Mouse (Mus musculus): ENCODE results near the gene Rbm14. TPM values are rescaled to one million over a fixed set of nuclear protein-coding genes. Genes with fewer than 3 reads are reported as not detected.

The Rbm14 gene
- 20.5 TPM for polyA plus RNA-seq (2015; fragmentation: Illumina TruSeq; extraction: RNeasy Lipid Tissue Mini Kit (QIAGEN cat#74804); ENCODE audit: insufficient read depth, low replicate concordance)

DNA sequence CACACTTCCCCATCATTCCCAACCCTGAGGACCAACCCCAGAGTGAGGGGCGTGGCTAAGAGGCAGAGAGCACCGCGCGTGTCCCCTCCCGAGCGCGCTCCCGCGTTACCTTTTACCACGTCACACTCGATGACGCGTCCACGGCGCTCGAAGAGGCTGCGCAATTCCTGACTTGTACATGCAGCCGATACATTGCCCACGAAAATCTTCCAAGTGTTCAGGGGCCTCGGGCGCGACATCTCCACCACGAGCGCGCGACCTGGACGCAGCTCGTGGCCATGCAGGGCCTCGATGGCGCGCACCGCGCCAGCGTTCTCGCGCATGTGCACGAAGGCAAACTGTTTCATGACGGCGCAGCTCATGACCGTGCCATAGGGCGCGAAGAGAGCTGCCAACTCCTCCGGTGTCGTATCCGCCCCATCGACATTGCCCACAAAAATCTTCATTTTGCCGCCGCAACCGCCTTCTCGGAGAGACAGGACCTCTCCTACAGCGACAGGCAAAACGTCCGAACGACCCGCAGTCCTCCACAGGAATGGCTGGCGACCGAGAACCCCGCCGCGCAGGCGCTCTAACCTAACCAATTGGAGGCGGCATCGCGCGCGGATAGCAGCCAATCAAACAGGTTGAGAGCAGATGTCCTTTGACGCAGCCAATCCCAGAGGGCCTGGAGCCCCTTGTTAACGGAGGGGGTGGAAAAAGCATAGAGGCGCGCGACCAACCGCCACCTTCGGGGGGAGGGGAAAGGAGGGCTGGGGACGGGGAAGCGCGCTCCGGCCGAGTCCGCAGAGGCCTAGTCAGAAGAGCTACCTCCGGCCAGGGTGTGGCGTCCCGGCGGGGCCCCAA, at the start of gene Rbm14, which contains the start of gene Gm21992:
Gene Rbm14 (minus strand): TSS at position 572 of the 846 bp plus-strand sequence.
Gene Gm21992 (minus strand): TSS at position 550 of the 846 bp plus-strand sequence.

DNA sequence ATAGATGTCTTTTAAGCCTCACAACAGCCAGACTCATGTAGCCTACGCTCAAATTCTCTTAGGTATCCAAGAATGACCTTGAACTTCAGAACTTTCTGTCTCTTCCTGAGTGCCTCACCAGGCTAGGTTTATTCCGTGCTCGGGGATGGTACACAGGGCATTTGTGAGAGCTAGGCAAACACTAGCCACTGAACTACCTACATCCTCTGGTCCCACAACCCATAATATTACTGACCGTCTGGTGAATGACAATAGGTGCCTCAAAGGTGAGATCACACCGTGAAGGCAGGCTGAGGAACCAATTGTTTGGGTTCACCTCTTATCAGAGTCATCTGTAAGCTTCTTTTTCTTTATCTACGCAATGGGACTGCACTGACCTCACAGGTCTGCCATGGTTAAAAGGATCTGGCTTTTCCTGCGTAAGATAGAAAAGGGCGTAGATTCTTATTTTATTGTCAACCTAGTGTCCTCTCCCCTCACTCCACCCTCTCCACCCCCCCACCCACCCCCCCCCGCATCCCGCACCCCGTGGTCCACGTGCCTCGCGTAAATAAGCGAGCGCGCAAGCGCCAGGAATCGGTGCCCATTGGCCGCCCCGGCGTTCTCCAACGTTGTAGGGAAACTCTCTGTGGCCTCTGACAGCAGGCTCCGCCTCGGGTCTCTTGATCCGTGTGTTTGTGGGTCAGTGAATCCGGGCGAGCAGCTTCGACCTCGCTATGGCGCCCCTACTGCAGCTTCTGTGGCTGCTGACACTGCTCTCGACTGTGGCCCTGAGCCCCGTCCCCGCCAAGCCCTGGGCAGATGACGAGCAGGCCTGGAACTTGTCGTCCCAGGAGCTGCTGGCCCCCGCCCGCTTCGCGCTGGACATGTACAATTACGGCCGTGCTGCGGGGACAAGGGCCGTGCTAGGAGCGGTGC, 43.4 kb upstream of the Rbm14 start, which contains the start of gene Ctsf:
Gene Ctsf (plus strand): TSS at position 579 of the 918 bp plus-strand sequence.

DNA sequence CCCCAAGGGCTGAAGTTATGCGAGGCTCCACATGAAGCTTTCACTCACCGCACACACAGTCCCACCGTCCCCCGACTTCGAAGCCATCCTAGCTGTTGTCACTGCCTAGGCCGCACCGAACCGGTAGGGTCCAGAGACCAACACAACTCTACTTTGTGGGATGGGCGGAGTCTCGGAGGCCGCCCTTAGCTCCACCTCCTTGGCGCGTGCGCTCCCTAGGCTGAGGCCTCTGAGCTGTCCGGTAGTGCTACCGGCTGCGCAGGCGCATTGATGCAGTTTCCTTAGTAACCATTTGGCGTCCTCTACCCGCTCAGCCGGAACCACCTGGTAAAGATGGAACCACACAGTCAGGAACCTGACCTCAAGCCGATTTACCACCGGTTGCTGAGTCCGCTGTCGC, 27.7 kb upstream of the Rbm14 start, which contains the start of the genes Ccs and Ccdc87:
Gene Ccs (minus strand): TSS at position 184 of the 400 bp plus-strand sequence.
Gene Ccdc87 (plus strand): TSS at position 218 of the 400 bp plus-strand sequence.

DNA sequence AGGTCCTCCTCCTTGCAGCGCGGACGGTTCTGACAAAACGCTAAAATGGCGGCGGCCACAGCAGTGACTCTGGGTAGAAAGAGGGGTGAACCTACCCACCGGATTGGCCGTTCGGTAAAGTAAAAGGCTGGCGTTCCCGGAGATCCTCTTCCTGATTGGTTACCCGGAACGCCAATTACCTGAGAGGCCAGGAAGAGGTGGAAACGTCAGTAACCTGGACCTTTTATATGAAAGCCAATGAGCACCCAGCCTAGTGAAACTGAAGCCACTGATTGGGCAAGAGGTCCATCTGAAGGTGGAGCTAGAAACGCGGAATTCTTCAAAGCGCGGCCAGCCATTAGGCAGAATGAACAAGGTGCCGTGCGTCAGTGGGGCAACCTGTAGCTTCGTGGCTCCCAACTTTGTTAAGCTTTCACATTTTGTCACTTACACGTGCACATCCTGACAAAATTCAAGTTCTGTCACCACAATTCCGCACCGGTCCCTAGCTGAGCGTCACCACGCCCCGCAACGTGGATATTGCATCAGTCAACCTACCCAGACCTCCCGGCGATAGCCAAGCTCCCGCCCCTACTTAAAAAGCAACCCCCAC, 17.5 kb downstream of the Rbm14 start, which contains the start of gene Rbm4:
Gene Rbm4 (minus strand): TSS at position 71 of the 592 bp plus-strand sequence.

DNA sequence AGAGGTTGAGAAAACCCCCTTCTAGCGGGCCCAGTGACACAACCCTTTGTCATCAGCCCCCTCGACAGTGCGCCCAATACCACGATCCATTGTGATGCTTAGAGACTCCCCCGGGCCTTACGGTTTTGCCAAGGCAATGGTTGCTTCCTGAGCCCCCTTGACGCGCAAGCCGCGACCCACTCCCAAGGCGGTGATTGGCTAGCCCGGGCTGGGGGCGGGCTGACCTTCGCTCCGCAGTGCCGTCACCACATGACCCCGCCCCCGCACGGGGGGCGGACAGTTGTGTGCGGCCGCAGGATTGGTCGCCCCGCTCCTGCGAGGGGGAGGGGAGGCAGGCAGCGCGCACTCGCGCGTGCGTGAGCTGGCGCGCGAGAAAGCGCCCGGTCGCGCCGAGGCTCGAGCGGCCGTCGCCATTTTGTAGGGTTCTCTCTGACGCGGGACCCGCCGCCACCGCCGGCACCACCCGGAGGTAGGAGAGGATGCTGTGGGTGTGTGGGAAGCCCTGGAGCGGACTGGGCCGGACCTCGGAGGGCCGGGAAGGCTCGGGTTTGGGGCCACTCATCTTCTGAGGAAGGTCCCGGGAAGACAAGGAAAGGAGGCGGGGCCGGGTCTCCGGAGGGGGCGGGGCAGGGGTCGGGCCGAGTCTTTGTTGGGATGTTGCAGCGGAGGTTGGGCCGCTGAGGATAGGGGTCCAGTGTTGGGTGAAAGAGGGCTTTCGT, 55.1 kb downstream of the Rbm14 start, which contains the start of gene Rbm4b:
Gene Rbm4b (plus strand): TSS at position 305 of the 719 bp plus-strand sequence.

Other genes starting within 250 kb of the Rbm14 start
- gene Lrfn4, start 196.0 kb downstream of the Rbm14 start, polyA plus RNA-seq (2015; fragmentation: Illumina TruSeq; extraction: RNeasy Lipid Tissue Mini Kit (QIAGEN cat#74804); ENCODE audit: insufficient read depth, low replicate concordance) = 0.07 TPM
- 27.0 TPM for gene Rce1, start 186.0 kb downstream of the Rbm14 start, polyA plus RNA-seq (2015; fragmentation: Illumina TruSeq; extraction: RNeasy Lipid Tissue Mini Kit (QIAGEN cat#74804); ENCODE audit: insufficient read depth, low replicate concordance)
- not detected for gene Gm960, start 113.0 kb downstream of the Rbm14 start, polyA plus RNA-seq (2015; fragmentation: Illumina TruSeq; extraction: RNeasy Lipid Tissue Mini Kit (QIAGEN cat#74804); ENCODE audit: insufficient read depth, low replicate concordance)
- 0.07 TPM for gene Sptbn2, start 100.5 kb downstream of the Rbm14 start, polyA plus RNA-seq (2015; fragmentation: Illumina TruSeq; extraction: RNeasy Lipid Tissue Mini Kit (QIAGEN cat#74804); ENCODE audit: insufficient read depth, low replicate concordance)
- gene Rbm4b, start 55.1 kb downstream of the Rbm14 start, polyA plus RNA-seq (2015; fragmentation: Illumina TruSeq; extraction: RNeasy Lipid Tissue Mini Kit (QIAGEN cat#74804); ENCODE audit: insufficient read depth, low replicate concordance) = 22.5 TPM
- gene Rbm4, start 17.7 kb downstream of the Rbm14 start, polyA plus RNA-seq (2015; fragmentation: Illumina TruSeq; extraction: RNeasy Lipid Tissue Mini Kit (QIAGEN cat#74804); ENCODE audit: insufficient read depth, low replicate concordance) = 37.4 TPM
- gene Gm21992, start within 50 bp of the Rbm14 start, polyA plus RNA-seq (2015; fragmentation: Illumina TruSeq; extraction: RNeasy Lipid Tissue Mini Kit (QIAGEN cat#74804); ENCODE audit: insufficient read depth, low replicate concordance) = 33.4 TPM
- 16.5 TPM for gene Ccs, start 27.7 kb upstream of the Rbm14 start, polyA plus RNA-seq (2015; fragmentation: Illumina TruSeq; extraction: RNeasy Lipid Tissue Mini Kit (QIAGEN cat#74804); ENCODE audit: insufficient read depth, low replicate concordance)
- gene Ccdc87, start 27.7 kb upstream of the Rbm14 start, polyA plus RNA-seq (2015; fragmentation: Illumina TruSeq; extraction: RNeasy Lipid Tissue Mini Kit (QIAGEN cat#74804); ENCODE audit: insufficient read depth, low replicate concordance) = 0.07 TPM
- 10.2 TPM for gene Ctsf, start 43.5 kb upstream of the Rbm14 start, polyA plus RNA-seq (2015; fragmentation: Illumina TruSeq; extraction: RNeasy Lipid Tissue Mini Kit (QIAGEN cat#74804); ENCODE audit: insufficient read depth, low replicate concordance)
- gene Actn3, start 66.3 kb upstream of the Rbm14 start, polyA plus RNA-seq (2015; fragmentation: Illumina TruSeq; extraction: RNeasy Lipid Tissue Mini Kit (QIAGEN cat#74804); ENCODE audit: insufficient read depth, low replicate concordance) = not detected
- gene Zdhhc24, start 67.0 kb upstream of the Rbm14 start, polyA plus RNA-seq (2015; fragmentation: Illumina TruSeq; extraction: RNeasy Lipid Tissue Mini Kit (QIAGEN cat#74804); ENCODE audit: insufficient read depth, low replicate concordance) = 17.8 TPM
- gene Bbs1, start 95.0 kb upstream of the Rbm14 start, polyA plus RNA-seq (2015; fragmentation: Illumina TruSeq; extraction: RNeasy Lipid Tissue Mini Kit (QIAGEN cat#74804); ENCODE audit: insufficient read depth, low replicate concordance) = 1.2 TPM
- 28.7 TPM for gene Dpp3, start 116.7 kb upstream of the Rbm14 start, polyA plus RNA-seq (2015; fragmentation: Illumina TruSeq; extraction: RNeasy Lipid Tissue Mini Kit (QIAGEN cat#74804); ENCODE audit: insufficient read depth, low replicate concordance)
- 0.64 TPM for gene Peli3, start 131.5 kb upstream of the Rbm14 start, polyA plus RNA-seq (2015; fragmentation: Illumina TruSeq; extraction: RNeasy Lipid Tissue Mini Kit (QIAGEN cat#74804); ENCODE audit: insufficient read depth, low replicate concordance)
- gene Mrpl11, start 150.5 kb upstream of the Rbm14 start, polyA plus RNA-seq (2015; fragmentation: Illumina TruSeq; extraction: RNeasy Lipid Tissue Mini Kit (QIAGEN cat#74804); ENCODE audit: insufficient read depth, low replicate concordance) = 45.7 TPM
- 0.28 TPM for gene Npas4, start 178.7 kb upstream of the Rbm14 start, polyA plus RNA-seq (2015; fragmentation: Illumina TruSeq; extraction: RNeasy Lipid Tissue Mini Kit (QIAGEN cat#74804); ENCODE audit: insufficient read depth, low replicate concordance)
- 1.3 TPM for gene Slc29a2, start 212.2 kb upstream of the Rbm14 start, polyA plus RNA-seq (2015; fragmentation: Illumina TruSeq; extraction: RNeasy Lipid Tissue Mini Kit (QIAGEN cat#74804); ENCODE audit: insufficient read depth, low replicate concordance)
- 10.3 TPM for gene B4gat1, start 227.2 kb upstream of the Rbm14 start, polyA plus RNA-seq (2015; fragmentation: Illumina TruSeq; extraction: RNeasy Lipid Tissue Mini Kit (QIAGEN cat#74804); ENCODE audit: insufficient read depth, low replicate concordance)
- gene AC124502.3, start 227.3 kb upstream of the Rbm14 start, polyA plus RNA-seq (2015; fragmentation: Illumina TruSeq; extraction: RNeasy Lipid Tissue Mini Kit (QIAGEN cat#74804); ENCODE audit: insufficient read depth, low replicate concordance) = 0.86 TPM
- gene Brms1, start 229.7 kb upstream of the Rbm14 start, polyA plus RNA-seq (2015; fragmentation: Illumina TruSeq; extraction: RNeasy Lipid Tissue Mini Kit (QIAGEN cat#74804); ENCODE audit: insufficient read depth, low replicate concordance) = 22.9 TPM
- 0.51 TPM for gene Rin1, start 238.8 kb upstream of the Rbm14 start, polyA plus RNA-seq (2015; fragmentation: Illumina TruSeq; extraction: RNeasy Lipid Tissue Mini Kit (QIAGEN cat#74804); ENCODE audit: insufficient read depth, low replicate concordance)